Mouse (Mus musculus): ENCODE data around the gene Rdh14.
A peak's percentile ranks its signal among the peaks of the same experiment; 100 is the strongest.

Gene Rdh14

GRCm38 (mm10) chr12:10390671-10391441, at the start of gene Rdh14:
Gene Rdh14, plus strand, starts transcription at chr12:10390772.
- DNase-seq (ENCODE audit: low read depth, low spot score), result peak; percentile 93

- DNase-seq (ENCODE audit: low read depth, low spot score), result no peak
Observed at GRCm38 (mm10) chr12:10350706-10351105, 39.9 kb upstream of the Rdh14 start.

GRCm38 (mm10) chr12:10357756-10358155, 32.8 kb upstream of the Rdh14 start:
- no peak for DNase-seq (ENCODE audit: low read depth, low spot score)

GRCm38 (mm10) chr12:10369673-10370072, 20.9 kb upstream of the Rdh14 start, which contains the start of gene Nt5c1b:
Gene Nt5c1b, plus strand, starts transcription at chr12:10369973.
- DNase-seq (ENCODE audit: low read depth, low spot score), result no peak

GRCm38 (mm10) chr12:10400788-10401187, 10.2 kb downstream of the Rdh14 start:
- no peak for DNase-seq (ENCODE audit: low read depth, low spot score)

- no peak for DNase-seq (ENCODE audit: low read depth, low spot score)
Observed at GRCm38 (mm10) chr12:10402421-10403115, 12.0 kb downstream of the Rdh14 start.

GRCm38 (mm10) chr12:10410511-10411179, 20.1 kb downstream of the Rdh14 start:
- no peak for DNase-seq (ENCODE audit: low read depth, low spot score)

GRCm38 (mm10) chr12:10411453-10411852, 20.9 kb downstream of the Rdh14 start:
- no peak for DNase-seq (ENCODE audit: low read depth, low spot score)

- DNase-seq (ENCODE audit: low read depth, low spot score), result no peak
Observed at GRCm38 (mm10) chr12:10422347-10422746, 31.8 kb downstream of the Rdh14 start.

GRCm38 (mm10) chr12:10425982-10426863, 35.7 kb downstream of the Rdh14 start:
- DNase-seq (ENCODE audit: low read depth, low spot score), result no peak

- no peak for DNase-seq (ENCODE audit: low read depth, low spot score)
Observed at GRCm38 (mm10) chr12:10430999-10431398, 40.4 kb downstream of the Rdh14 start.

GRCm38 (mm10) chr12:10438054-10439001, 47.8 kb downstream of the Rdh14 start:
- DNase-seq (ENCODE audit: low read depth, low spot score), result peak; percentile 43

- DNase-seq (ENCODE audit: low read depth, low spot score), result no peak
Observed at GRCm38 (mm10) chr12:10439483-10440235, 49.1 kb downstream of the Rdh14 start.
